Mouse (Mus musculus) heart, embryonic 13.5 days (tissue): ENCODE results near the gene Crip2. TPM values are rescaled to one million over a fixed set of nuclear protein-coding genes. Genes with fewer than 3 reads are reported as not detected.

Source experiments
- ATAC-seq: fragments of 200-750 bp; cut with Nextera tagmentation; 2 replicates; pipeline ENCODE4 v1.8.0; 2017; ENCODE audit warnings: moderate TSS enrichment; ENCODE audit not compliant: insufficient number of reproducible peaks, low FRiP score, low TSS enrichment; ENCODE audit errors: extremely low read depth
- H3K27ac ChIP-seq: fragments of 300-500 bp; sonication (generic); replicated peaks from 2 replicates; pipeline ENCODE4 v1.5.1; 2015; ENCODE audit warnings: moderate library complexity, mild to moderate bottlenecking, inconsistent platforms
- H3K27me3 ChIP-seq: fragments of 300-500 bp; sonication (generic); replicated peaks from 2 replicates; pipeline ENCODE4 v1.6.1; 2015; ENCODE audit warnings: mild to moderate bottlenecking, inconsistent platforms
- H3K36me3 ChIP-seq: fragments of 300-500 bp; sonication (generic); 2 replicates; pipeline ENCODE4 v1.6.1; 2015; ENCODE audit warnings: mild to moderate bottlenecking, inconsistent platforms
- H3K4me1 ChIP-seq: fragments of 300-500 bp; sonication (generic); 2 replicates; pipeline ENCODE4 v1.6.1; 2015; ENCODE audit warnings: inconsistent platforms
- H3K4me2 ChIP-seq: fragments of 300-500 bp; sonication (generic); 2 replicates; pipeline ENCODE4 v1.6.1; 2015; ENCODE audit warnings: inconsistent platforms, mild to moderate bottlenecking, moderate library complexity
- H3K4me3 ChIP-seq: fragments of 300-500 bp; sonication (generic); 2 replicates; pipeline ENCODE4 v1.5.1; 2015; ENCODE audit warnings: moderate library complexity, mild to moderate bottlenecking, inconsistent platforms
- H3K9ac ChIP-seq: fragments of 300-500 bp; sonication (generic); 2 replicates; pipeline ENCODE4 v1.6.1; 2015; ENCODE audit warnings: inconsistent platforms, mild to moderate bottlenecking, moderate library complexity
- H3K9me3 ChIP-seq: fragments of 300-500 bp; sonication (generic); 2 replicates; pipeline ENCODE4 v1.6.1; 2016; ENCODE audit warnings: inconsistent platforms
- WGBS: fragments of 180-500 bp; shearing (Covaris S2); methylation state at CpG from one replicate; pipeline ENCODE4 v1.1.7; 2015; ENCODE audit warnings: mixed read lengths; 5-methylcytosine and 5-hydroxymethylcytosine counted together
- polyA plus RNA-seq: library from polyadenylated mRNA; unstranded; fragments of >200 nt; fragmentation: Nextera tagmentation; extraction: Ambion mirVana; gene quantifications from 2 replicates; pipeline ENCODE4 v1.2.1, GENCODE M21; 2015

The Crip2 gene
- polyA plus RNA-seq, 1 experiment from 2014 or later = 1,302 TPM

DNA sequence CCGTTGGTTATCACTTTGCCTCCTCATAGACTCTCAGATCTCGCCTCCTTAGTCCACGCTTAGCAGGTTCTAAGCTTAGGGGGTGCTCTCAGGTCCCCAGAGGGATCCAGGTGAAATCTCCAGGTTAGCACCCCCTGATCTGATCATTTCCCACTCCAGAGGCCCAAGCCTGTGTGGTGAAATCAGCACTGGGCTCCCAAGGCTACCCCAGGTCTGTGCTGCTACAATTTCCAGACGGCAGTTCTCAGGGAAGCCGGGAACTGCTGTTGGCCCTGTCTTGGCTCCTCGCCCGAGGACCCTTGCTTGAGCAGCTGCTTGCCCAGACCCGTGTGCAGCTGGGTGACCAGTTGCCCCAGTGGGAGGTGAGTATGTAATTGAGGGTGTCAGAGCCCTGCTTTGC, 17.0 kb downstream of the Crip2 start:
- WGBS = 36% methylated on average over 8 of the region's 8 CpGs
- no peaks in the 10 kb centered on the region for H3K27me3 ChIP-seq
- 0 out of 2 replicates have a peak overlapping the region, but pooled peaks have one; percentile 33 for H3K27ac ChIP-seq

DNA sequence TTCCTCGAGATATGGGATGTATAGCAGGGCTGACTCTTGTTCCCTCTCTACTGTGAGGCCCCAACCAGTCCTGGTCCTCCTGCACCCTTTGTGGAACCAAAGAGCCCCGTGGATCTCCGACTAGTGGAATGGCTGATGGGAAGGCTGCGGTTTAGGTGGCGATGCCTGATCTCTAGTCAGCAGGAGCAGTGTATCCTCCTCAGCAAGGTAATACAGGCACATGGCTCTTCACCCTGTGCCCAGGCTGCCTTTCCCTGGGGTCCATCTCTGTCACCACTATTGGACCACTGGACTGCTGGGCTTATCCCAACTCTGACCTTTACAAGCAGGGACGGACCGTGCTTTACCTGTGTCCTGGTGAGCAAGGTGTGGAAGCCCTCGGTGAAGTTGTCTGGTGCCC, 17.5 kb downstream of the Crip2 start:
- Histone ChIP-seq H3K27me3 (no peaks in the 10 kb centered on the region), H3K27ac (no peak overlapping the region), H3K4me2 (peak overlapping the region; percentile 92), H3K36me3 (peaks cover 18% of the 10 kb centered on the region), H3K4me1 (peaks cover 33% of the 10 kb centered on the region), H3K4me3 (peak overlapping the region; percentile 72; the same call in 1 of the 2 replicates), H3K9me3 (no peaks in the 10 kb centered on the region), H3K9ac (peak overlapping the region; percentile 81; the same call in 1 of the 2 replicates)
- no peak for ATAC-seq
- 93% methylated on average over 8 of the region's 8 CpGs for WGBS

More for the DNA sequence above, 17.0 kb downstream of the Crip2 start:
- Histone ChIP-seq H3K4me2 (peak overlapping the region; percentile 92), H3K4me3 (peak overlapping the region; percentile 72), H3K36me3 (peaks cover 18% of the 10 kb centered on the region), H3K9me3 (no peaks in the 10 kb centered on the region), H3K4me1 (peaks cover 37% of the 10 kb centered on the region), H3K9ac (peak overlapping the region; percentile 81)
- no peak for ATAC-seq

DNA sequence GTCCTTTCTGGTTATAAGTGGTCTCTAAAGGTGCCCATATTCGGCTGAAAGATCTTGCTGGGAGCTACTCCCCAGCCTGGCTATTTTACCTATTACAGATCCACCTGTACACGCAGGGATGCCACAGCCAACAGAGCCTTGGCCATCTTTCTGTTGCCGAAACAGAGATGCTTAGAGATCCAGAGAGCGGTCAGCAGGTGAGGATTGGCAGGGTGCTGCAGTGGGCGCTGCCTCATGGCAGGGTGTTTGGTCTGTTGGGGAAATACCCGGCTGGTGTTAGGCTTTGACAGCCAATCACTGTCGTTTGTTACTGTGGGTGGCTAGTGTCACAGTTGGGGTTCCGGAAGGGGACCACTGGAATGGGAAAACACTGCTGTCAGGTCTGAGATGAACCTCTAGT, 17.9 kb downstream of the Crip2 start:
- WGBS = 88% methylated on average over 8 of the region's 8 CpGs
- Histone ChIP-seq H3K27me3 (no peaks in the 10 kb centered on the region), H3K4me3 (no peak overlapping the region), H3K9me3 (no peaks in the 10 kb centered on the region), H3K36me3 (peaks cover 20% of the 10 kb centered on the region), H3K4me2 (no peak overlapping the region), H3K9ac (no peak overlapping the region), H3K27ac (no peak overlapping the region), H3K4me1 (peaks cover 29% of the 10 kb centered on the region)
- ATAC-seq = no peak

DNA sequence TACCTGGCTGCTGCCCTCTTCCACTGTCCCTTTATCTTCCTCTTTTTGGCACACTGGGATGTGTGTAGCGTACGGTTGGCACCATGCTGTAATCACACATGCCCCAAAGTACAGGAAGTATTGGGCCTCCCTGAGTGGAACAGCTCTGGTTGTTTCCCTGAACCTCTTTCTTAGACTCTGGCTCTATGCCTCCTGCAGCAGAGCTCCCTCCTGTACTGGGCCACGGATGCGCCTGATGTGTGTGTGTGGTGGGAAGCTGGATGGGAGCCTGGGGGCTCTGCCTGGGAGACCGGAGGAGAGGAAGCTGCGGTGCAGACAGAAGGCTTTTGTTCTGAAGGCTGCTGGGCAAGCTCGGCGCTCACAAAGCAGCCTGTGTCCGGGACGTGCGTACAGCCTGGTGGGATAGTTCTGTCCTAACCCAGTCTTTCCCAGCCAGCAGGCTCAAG, 23.5 kb downstream of the Crip2 start:
- no peak overlapping the region for H3K9ac ChIP-seq
- 0 out of 2 replicates have a peak overlapping the region, but pooled peaks have one; percentile 3 for H3K27ac ChIP-seq
- H3K9me3 ChIP-seq = no peaks in the 10 kb centered on the region
- no peak for ATAC-seq
- no peaks in the 10 kb centered on the region for H3K4me1 ChIP-seq
- no peak overlapping the region for H3K4me2 ChIP-seq
- H3K27me3 ChIP-seq = no peaks in the 10 kb centered on the region
- peaks cover 29% of the 10 kb centered on the region for H3K36me3 ChIP-seq
- WGBS = 81% methylated on average over 11 of the region's 11 CpGs
- H3K4me3 ChIP-seq = no peak overlapping the region

DNA sequence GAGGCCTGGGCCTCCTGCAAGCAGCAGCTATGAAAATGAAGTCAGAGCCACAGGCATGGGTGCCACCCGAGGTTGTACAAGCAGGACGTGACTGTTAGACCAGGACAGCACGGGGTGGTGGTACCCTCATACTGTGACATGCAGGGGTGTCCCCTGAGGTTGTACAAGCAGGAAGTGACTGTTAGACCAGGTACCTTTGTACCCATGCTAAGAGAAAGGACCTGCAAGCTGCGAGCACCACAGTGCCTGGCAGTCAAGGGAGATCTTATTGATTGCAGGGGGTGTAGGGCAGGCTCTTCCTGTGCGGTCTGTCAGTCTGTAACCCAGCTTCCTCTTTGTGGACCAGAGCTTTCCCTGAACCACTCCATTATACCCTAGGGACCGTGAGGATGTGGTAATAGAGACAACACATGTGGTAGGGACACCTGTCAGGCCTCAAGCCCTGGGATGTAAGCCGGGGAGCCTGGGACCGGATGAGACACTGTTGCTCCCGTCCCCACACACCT, 28.0 kb downstream of the Crip2 start:
- Histone ChIP-seq H3K4me1 (no peaks in the 10 kb centered on the region), H3K4me3 (no peak overlapping the region), H3K27ac (no peak overlapping the region), H3K36me3 (peaks cover 14% of the 10 kb centered on the region), H3K27me3 (no peaks in the 10 kb centered on the region), H3K4me2 (no peak overlapping the region), H3K9ac (no peak overlapping the region), H3K9me3 (no peaks in the 10 kb centered on the region)
- WGBS = 73% methylated on average over 9 of the region's 9 CpGs
- no peak for ATAC-seq

- Histone ChIP-seq H3K27ac (no peak overlapping the region), H3K36me3 (no peaks in the 10 kb centered on the region), H3K9me3 (no peaks in the 10 kb centered on the region), H3K4me2 (no peak overlapping the region), H3K9ac (no peak overlapping the region), H3K4me1 (no peaks in the 10 kb centered on the region), H3K27me3 (no peaks in the 10 kb centered on the region), H3K4me3 (no peak overlapping the region)
- WGBS = 79% methylated on average over 18 of the region's 18 CpGs
- no peak for ATAC-seq
These were observed 37.1 kb downstream of the Crip2 start for GRCm38 (mm10) chr12:113176960-113177725.

- no peak overlapping the region for H3K4me3 ChIP-seq
- peaks cover 5% of the 10 kb centered on the region for H3K4me1 ChIP-seq
- H3K27ac ChIP-seq = no peak overlapping the region
- no peak for ATAC-seq
- H3K27me3 ChIP-seq = peaks cover 26% of the 10 kb centered on the region
- H3K9me3 ChIP-seq = no peaks in the 10 kb centered on the region
- 53% methylated on average over 4 of the region's 4 CpGs for WGBS
- H3K4me2 ChIP-seq = no peak overlapping the region
- no peaks in the 10 kb centered on the region for H3K36me3 ChIP-seq
- H3K9ac ChIP-seq = no peak overlapping the region
These were observed 41.0 kb downstream of the Crip2 start for GRCm38 (mm10) chr12:113181020-113181419.

DNA sequence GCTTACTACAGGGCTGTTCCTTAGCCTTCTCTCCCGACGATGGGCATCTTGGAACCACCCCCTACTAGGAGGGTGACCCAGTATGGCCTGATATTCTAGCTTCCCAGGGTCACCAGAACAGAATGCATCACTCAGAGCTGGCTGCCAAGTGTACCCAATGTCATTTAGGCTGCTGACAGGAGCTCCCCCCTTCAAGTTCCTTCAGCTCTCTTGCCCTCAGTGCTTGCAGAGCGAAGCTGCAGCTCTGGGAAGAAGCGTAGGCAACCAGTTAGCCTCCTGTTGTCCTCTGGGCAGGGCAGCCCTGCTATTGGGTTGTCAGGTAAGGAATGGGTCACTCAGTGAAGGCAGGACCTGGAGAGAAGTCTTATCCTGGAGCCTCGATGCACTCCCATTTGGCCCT, 44.9 kb downstream of the Crip2 start:
- no peaks in the 10 kb centered on the region for H3K36me3 ChIP-seq
- H3K4me3 ChIP-seq = no peak overlapping the region
- H3K27me3 ChIP-seq = peaks cover 59% of the 10 kb centered on the region
- H3K9me3 ChIP-seq = no peaks in the 10 kb centered on the region
- 57% methylated on average over 5 of the region's 5 CpGs for WGBS
- H3K9ac ChIP-seq = no peak overlapping the region
- H3K27ac ChIP-seq = no peak overlapping the region
- ATAC-seq = no peak
- peak overlapping the region; percentile 91 for H3K4me2 ChIP-seq
- H3K4me1 ChIP-seq = peaks cover 26% of the 10 kb centered on the region

GRCm38 (mm10) chr12:113185442-113186291, 45.6 kb downstream of the Crip2 start, which contains the start of gene Tmem121:
TSS of gene Tmem121 (plus strand) at chr12:113185930.
- Histone ChIP-seq H3K27ac (no peak within 1 kb of the TSS), H3K27me3 (peaks cover 59% of the 10 kb centered on the region), H3K4me1 (peaks cover 26% of the 10 kb centered on the region), H3K9me3 (no peaks in the 10 kb centered on the region), H3K4me3 (peak within 1 kb of the TSS; percentile 64), H3K4me2 (peak within 1 kb of the TSS; percentile 91), H3K36me3 (no peaks in the 10 kb centered on the region), H3K9ac (peak within 1 kb of the TSS; percentile 81)
- WGBS = 1% methylated on average over 63 of the region's 63 CpGs
- ATAC-seq = no peak

DNA sequence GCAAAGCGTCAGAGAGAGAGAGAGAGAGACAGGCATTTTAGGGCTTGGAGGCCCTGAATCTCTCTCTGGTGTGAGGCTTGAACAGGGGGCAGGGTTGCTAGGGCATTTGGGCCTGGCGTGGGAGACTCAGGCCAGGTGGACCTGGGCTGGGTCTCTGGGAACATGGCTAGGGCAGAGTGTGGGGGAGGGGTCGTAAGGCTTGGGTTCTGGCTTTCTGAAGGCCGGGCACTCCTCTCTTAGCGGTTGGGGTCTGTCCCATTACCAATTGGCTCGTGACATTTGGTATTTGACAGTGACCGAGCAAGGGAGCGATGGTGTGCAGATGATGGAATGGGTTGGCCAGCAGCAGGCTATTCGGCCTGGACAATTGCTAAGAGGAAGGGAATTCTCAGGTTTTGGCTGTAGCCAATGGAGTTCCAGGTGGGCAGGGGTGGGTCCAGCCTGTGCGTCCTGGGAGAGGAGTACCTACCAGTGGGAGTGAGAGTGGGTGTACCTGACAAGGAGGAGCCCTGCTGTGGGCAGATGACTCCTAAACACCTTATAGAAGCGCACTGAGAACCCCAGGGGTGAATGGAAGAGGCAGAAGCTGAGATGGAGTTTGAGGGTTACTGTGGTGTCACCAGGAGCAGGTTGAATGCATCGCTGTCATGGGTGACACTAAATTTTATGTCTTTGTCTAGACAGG, 46.4 kb downstream of the Crip2 start:
- Histone ChIP-seq H3K4me1 (peaks cover 26% of the 10 kb centered on the region), H3K27ac (no peak overlapping the region), H3K36me3 (no peaks in the 10 kb centered on the region), H3K27me3 (peaks cover 59% of the 10 kb centered on the region), H3K9ac (peak overlapping the region; percentile 81), H3K9me3 (no peaks in the 10 kb centered on the region), H3K4me3 (peak overlapping the region; percentile 64), H3K4me2 (peak overlapping the region; percentile 91)
- no peak for ATAC-seq
- WGBS = 43% methylated on average over 12 of the region's 12 CpGs

DNA sequence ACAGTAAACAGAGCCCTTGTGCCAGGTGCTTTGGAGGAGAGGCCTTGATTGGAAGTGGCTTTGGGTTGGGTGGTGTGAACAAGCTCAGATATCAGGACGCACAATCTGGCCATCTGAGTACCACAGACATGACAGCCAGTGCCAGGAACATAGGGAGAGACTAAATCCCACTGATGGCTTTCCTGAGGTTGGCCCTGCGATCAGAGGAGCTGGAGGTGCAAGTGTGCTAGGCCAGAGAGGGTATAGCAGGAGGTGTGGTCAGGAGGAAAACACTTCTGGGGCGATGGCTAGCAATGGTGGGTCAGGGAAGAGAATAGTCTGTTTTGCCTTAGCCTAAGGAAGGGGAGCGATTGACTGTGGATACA, 47.0 kb downstream of the Crip2 start:
- Histone ChIP-seq H3K4me2 (peak overlapping the region; percentile 91), H3K27ac (no peak overlapping the region), H3K36me3 (no peaks in the 10 kb centered on the region), H3K27me3 (peaks cover 59% of the 10 kb centered on the region), H3K4me3 (peak overlapping the region; percentile 52), H3K4me1 (peaks cover 26% of the 10 kb centered on the region), H3K9me3 (no peaks in the 10 kb centered on the region), H3K9ac (peak overlapping the region; percentile 67)
- no peak for ATAC-seq
- 47% methylated on average over 4 of the region's 4 CpGs for WGBS
